Mouse (Mus musculus) CH12.LX (cell line): ENCODE data around the gene Alad. TPM values are rescaled to one million over a fixed set of nuclear protein-coding genes. Genes with fewer than 3 reads are reported as not detected.
A peak's percentile ranks its signal among the peaks of the same experiment; 100 is the strongest.
"Not testable (repeated sequence)": the region's sequence is repeated elsewhere in the genome, so short reads cannot be mapped to it uniquely, and the experiment has no call there.

Source experiments
- DNase-seq: peaks from one replicate; pipeline ENCODE4 v3.0.0-alpha.2; 2013; ENCODE audit errors: extremely low read depth
- H3K27ac ChIP-seq: 2 replicates; pipeline ENCODE4 v1.5.1; 2012; ENCODE audit warnings: low read depth, mild to moderate bottlenecking, control low read depth, moderate library complexity; ENCODE audit not compliant: insufficient read depth
- H3K27me3 ChIP-seq: replicated peaks from 2 replicates; pipeline ENCODE3; 2012; ENCODE audit warnings: inconsistent platforms
- H3K36me3 ChIP-seq, 2 experiments: replicated peaks in 1 of 2; 2 replicates each; pipeline versions ENCODE3 to v1.6.1; 2012; ENCODE audit warnings: inconsistent platforms in 1 of 2, low read length in 1 of 2, mild to moderate bottlenecking in 1 of 2, mixed read lengths in 1 of 2, moderate library complexity in 1 of 2; ENCODE audit not compliant: control insufficient read depth in 1 of 2, insufficient read depth in 1 of 2
- H3K4me1 ChIP-seq, 2 experiments: 2 replicates each; pipeline ENCODE4 v1.6.1; 2012; ENCODE audit warnings: inconsistent platforms in 1 of 2, moderate library complexity in 1 of 2; ENCODE audit not compliant: insufficient read depth in 2 of 2, control insufficient read depth in 1 of 2
- H3K4me2 ChIP-seq: 2 replicates; pipeline ENCODE4 v1.6.1; 2012; ENCODE audit warnings: low read depth, mild to moderate bottlenecking, control low read depth; ENCODE audit not compliant: poor library complexity, insufficient read depth, severe bottlenecking
- H3K4me3 ChIP-seq, 3 experiments: fragments of 150-350 bp in 1 of 3; sonication (generic) in 1 of 3; replicated peaks in 1 of 3; 2 replicates each; pipeline versions ENCODE3 to v1.5.1; 2011 to 2012; ENCODE audit warnings: low read depth in 2 of 3, low read length in 2 of 3, mild to moderate bottlenecking in 2 of 3, moderate library complexity in 2 of 3, control low read depth in 1 of 3, improper control_type of control experiment in 1 of 3, inconsistent platforms in 1 of 3, mixed read lengths in 1 of 3; ENCODE audit not compliant: poor library complexity in 1 of 3
- H3K79me2 ChIP-seq: replicated peaks from 2 replicates; pipeline ENCODE4 v1.6.1; 2012; ENCODE audit warnings: mild to moderate bottlenecking, moderate library complexity; ENCODE audit not compliant: control insufficient read depth, poor library complexity, insufficient read depth, severe bottlenecking; ENCODE audit errors: extremely low read depth
- H3K9ac ChIP-seq: 2 replicates; pipeline ENCODE4 v1.6.1; 2012; ENCODE audit warnings: low read depth, mild to moderate bottlenecking, control low read depth, moderate library complexity; ENCODE audit not compliant: insufficient read depth
- H3K9me3 ChIP-seq: replicated peaks from 2 replicates; pipeline ENCODE3; 2012; ENCODE audit warnings: low read length, inconsistent platforms, mixed read lengths
- CHD2 ChIP-seq: IDR thresholded peaks from 2 replicates; pipeline ENCODE4 v1.6.1; 2011; ENCODE audit warnings: low read length, improper control_type of control experiment
- CTCF ChIP-seq, 2 experiments: IDR thresholded peaks in 1 of 2; conservative IDR thresholded peaks in 1 of 2; 2 replicates each; pipeline ENCODE4 v1.5.1; 2011 to 2012; ENCODE audit warnings: low read depth in 2 of 2, low read length in 2 of 2, improper control_type of control experiment in 1 of 2, inconsistent platforms in 1 of 2, mild to moderate bottlenecking in 1 of 2, moderate library complexity in 1 of 2
- GABPA ChIP-seq: IDR thresholded peaks from 2 replicates; pipeline ENCODE4 v1.6.1; 2012; ENCODE audit warnings: low read depth, low read length, improper control_type of control experiment, inconsistent platforms; ENCODE audit not compliant: insufficient replicate concordance
- HCFC1 ChIP-seq: IDR thresholded peaks from 2 replicates; pipeline ENCODE4 v1.6.1; 2012; ENCODE audit warnings: low read depth, mild to moderate bottlenecking, inconsistent platforms, low read length, improper control_type of control experiment
- KAT2A ChIP-seq: IDR thresholded peaks from 2 replicates; pipeline ENCODE4 v1.6.1; 2012; ENCODE audit warnings: low read length, improper control_type of control experiment, inconsistent platforms; ENCODE audit not compliant: insufficient replicate concordance
- MAFK ChIP-seq: IDR thresholded peaks from 2 replicates; pipeline ENCODE4 v1.6.1; 2011; ENCODE audit warnings: low read length, improper control_type of control experiment; ENCODE audit not compliant: insufficient replicate concordance
- MXI1 ChIP-seq: IDR thresholded peaks from 2 replicates; pipeline ENCODE4 v1.6.1; 2011; ENCODE audit warnings: mild to moderate bottlenecking, low read depth, low read length, improper control_type of control experiment
- NELFE ChIP-seq: IDR thresholded peaks from 2 replicates; pipeline ENCODE4 v1.6.1; 2011; ENCODE audit warnings: low read depth, low read length, improper control_type of control experiment
- NRF1 ChIP-seq: IDR thresholded peaks from 2 replicates; pipeline ENCODE4 v1.6.1; 2014; ENCODE audit warnings: low read depth, mild to moderate bottlenecking, inconsistent platforms, low read length, improper control_type of control experiment, moderate library complexity
- POLR2AphosphoS2 ChIP-seq: IDR thresholded peaks from 2 replicates; pipeline ENCODE4 v1.6.1; 2011; ENCODE audit warnings: low read depth, low read length, improper control_type of control experiment
- TBP ChIP-seq: conservative IDR thresholded peaks from 2 replicates; pipeline ENCODE4 v1.6.1; 2011; ENCODE audit warnings: low read depth, low read length, improper control_type of control experiment
- UBTF ChIP-seq: IDR thresholded peaks from 2 replicates; pipeline ENCODE4 v1.6.1; 2012; ENCODE audit warnings: low read depth, mild to moderate bottlenecking, inconsistent platforms, low read length, improper control_type of control experiment, moderate library complexity
- USF2 ChIP-seq: conservative IDR thresholded peaks from 2 replicates; pipeline ENCODE4 v1.6.1; 2011; ENCODE audit warnings: low read depth, low read length, improper control_type of control experiment
- ZC3H11A ChIP-seq: IDR thresholded peaks from 2 replicates; pipeline ENCODE4 v1.6.1; 2012; ENCODE audit warnings: low read depth, mild to moderate bottlenecking, inconsistent platforms, low read length, improper control_type of control experiment
- dilution Hi-C: fragments of 300-500 bp; cut with MboI; formaldehyde crosslinking; loops from 2 replicates; pipeline ENCODE4 v1.14.3; 2020; ENCODE audit warnings: low sequenced_read_pairs; ENCODE audit not compliant: extremely low pct_unique_long_range_greater_than_20kb, extremely low pct_ligation_motif_present
- in situ Hi-C: fragments of 300-500 bp; cut with MboI; formaldehyde crosslinking; loops from 3 replicates; pipeline ENCODE4 v1.14.3; 2019; ENCODE audit warnings: low sequenced_read_pairs, low pct_ligation_motif_present, low pct_unique_long_range_greater_than_20kb, mixed read lengths
- polyA plus RNA-seq: library from polyadenylated mRNA; unstranded; fragments of >175 nt; gene quantifications from 2 replicates; pipeline ENCODE4 v1.2.1, GENCODE M21; 2012; ENCODE audit warnings: low read depth; ENCODE audit not compliant: insufficient read length
- total RNA-seq, 2 experiments: library from RNA; depleted of rRNA; stranded (reverse); fragments of 300-350 nt in 1 of 2; fragments of >200 nt in 1 of 2; gene quantifications; 2 replicates each; pipeline ENCODE4 v1.2.3; 2012 to 2014

The Alad gene
- total and polyA plus RNA-seq, 3 experiments: 35.1 to 79.0 (median 78.2) TPM

- TF ChIP-seq GABPA (no peak), USF2 (no peak), TBP (0 out of 2 replicates have a peak, but pooled peaks have one; percentile 27), NELFE (peak; percentile 36; the same call in 1 of the 2 replicates), MAFK (no peak), CHD2 (no peak; the same call in 1 of the 2 replicates), ZC3H11A (no peak), NRF1 (no peak), UBTF (no peak)
Measured at GRCm38 (mm10) chr4:62480709-62481605, 38.8 kb downstream of the Alad start (continued).

- in situ Hi-C loops (no loop called here), dilution Hi-C loops (no loop called here)
- Histone ChIP-seq H3K4me1 (peaks cover 14 to 61% of the 10 kb centered on the region in 2 experiments), H3K4me3 (peak within 1 kb of the TSS in 1 of 3 experiments; percentile 19), H3K79me2 (no peaks in the 10 kb centered on the region), H3K27ac (peak within 1 kb of the TSS; percentile 10; the same call in 1 of the 2 replicates), H3K36me3 (no peaks in the 10 kb centered on the region), H3K4me2 (peak within 1 kb of the TSS; percentile 27), H3K9ac (peak within 1 kb of the TSS; percentile 14; the same call in 1 of the 2 replicates), H3K27me3 (no peaks in the 10 kb centered on the region), H3K9me3 (no peaks in the 10 kb centered on the region)
- no peak for DNase-seq
- TF ChIP-seq KAT2A: no peak
- no peak for TF ChIP-seq HCFC1
- no peak for TF ChIP-seq MXI1
- no peak for TF ChIP-seq POLR2AphosphoS2
Measured at GRCm38 (mm10) chr4:62479937-62480708, 39.6 kb downstream of the Alad start, which contains the start of gene Bspry. Gene Bspry (plus strand): TSS chr4:62480053.

GRCm38 (mm10) chr4:62479593-62479936 is 40.2 kb downstream of the Alad start:
- H3K4me2 ChIP-seq, H3K27ac ChIP-seq, dilution Hi-C loops, H3K9me3 ChIP-seq, H3K9ac ChIP-seq, H3K36me3 ChIP-seq, H3K79me2 ChIP-seq, H3K4me3 ChIP-seq, H3K27me3 ChIP-seq, DNase-seq, in situ Hi-C loops: not testable (repeated sequence)
- H3K4me1 ChIP-seq: peaks cover 14 to 60% of the 10 kb centered on the region in 2 experiments
- TF ChIP-seq CTCF (conservative IDR thresholded peaks at IDR 0.05 in 1 of 2, IDR thresholded peaks at IDR 0.05 in 1 of 2; ENCODE audit: low read depth in 2 of 2, low read length in 2 of 2): peak in 1 of 2 experiments; percentile 40; a peak in 2 of 4 replicates
